Mouse (Mus musculus) midbrain, embryonic 13.5 days (tissue): ENCODE measurements around the gene Olfr547. TPM values are rescaled to one million over a fixed set of nuclear protein-coding genes. Genes with fewer than 3 reads are reported as not detected.

Experiments
- ATAC-seq: fragments of 200-750 bp; cut with Nextera tagmentation; 2 replicates; pipeline ENCODE4 v1.8.0; 2017; ENCODE audit warnings: mild to moderate bottlenecking, moderate TSS enrichment, moderate library complexity
- H3K27ac ChIP-seq: fragments of 300-500 bp; sonication (generic); 2 replicates; pipeline ENCODE4 v1.5.1; 2015; ENCODE audit warnings: inconsistent platforms, mild to moderate bottlenecking, moderate library complexity
- H3K27me3 ChIP-seq: fragments of 300-500 bp; sonication (generic); 2 replicates; pipeline ENCODE4 v1.6.1; 2015; ENCODE audit warnings: mild to moderate bottlenecking, inconsistent platforms
- H3K36me3 ChIP-seq: fragments of 300-500 bp; sonication (generic); 2 replicates; pipeline ENCODE4 v1.6.1; 2015; ENCODE audit warnings: mild to moderate bottlenecking, inconsistent platforms
- H3K4me1 ChIP-seq: fragments of 300-500 bp; sonication (generic); replicated peaks from 2 replicates; pipeline ENCODE4 v1.6.1; 2015; ENCODE audit warnings: inconsistent platforms
- H3K4me2 ChIP-seq: fragments of 300-500 bp; sonication (generic); replicated peaks from 2 replicates; pipeline ENCODE4 v1.6.1; 2015; ENCODE audit warnings: moderate library complexity, mild to moderate bottlenecking, inconsistent platforms
- H3K4me3 ChIP-seq: fragments of 300-500 bp; sonication (generic); replicated peaks from 2 replicates; pipeline ENCODE4 v1.5.1; 2015; ENCODE audit warnings: mild to moderate bottlenecking, inconsistent platforms
- H3K9ac ChIP-seq: fragments of 300-500 bp; sonication (generic); replicated peaks from 2 replicates; pipeline ENCODE4 v1.6.1; 2015; ENCODE audit warnings: mild to moderate bottlenecking, inconsistent platforms
- H3K9me3 ChIP-seq: fragments of 300-500 bp; sonication (generic); 2 replicates; pipeline ENCODE4 v1.6.1; 2016; ENCODE audit warnings: mild to moderate bottlenecking, inconsistent platforms
- WGBS: fragments of 180-500 bp; shearing (Covaris S2); methylation state at CpG from one replicate; pipeline ENCODE4 v1.1.7; 2015; 5-methylcytosine and 5-hydroxymethylcytosine counted together
- polyA plus RNA-seq: library from polyadenylated mRNA; unstranded; fragments of >200 nt; fragmentation: Nextera tagmentation; extraction: Ambion mirVana; gene quantifications from 2 replicates; pipeline ENCODE4 v1.2.1, GENCODE M21; 2015

The Olfr547 gene
- polyA plus RNA-seq, 1 experiment from 2014 or later, result not detected

- Histone ChIP-seq H3K36me3 (no peaks in the 10 kb centered on the region), H3K27me3 (no peaks in the 10 kb centered on the region), H3K4me1 (peaks cover 13% of the 10 kb centered on the region), H3K9ac (no peak overlapping the region), H3K9me3 (no peaks in the 10 kb centered on the region), H3K27ac (peak overlapping the region; percentile 6; the same call in 1 of the 2 replicates), H3K4me3 (no peak overlapping the region), H3K4me2 (no peak overlapping the region)
- WGBS, result 35% methylated on average over 3 of the region's 3 CpGs
- ATAC-seq, result peak; percentile 88
Measured at GRCm38 (mm10) chr7:102573174-102573830, 38.8 kb downstream of the Olfr547 start.

DNA sequence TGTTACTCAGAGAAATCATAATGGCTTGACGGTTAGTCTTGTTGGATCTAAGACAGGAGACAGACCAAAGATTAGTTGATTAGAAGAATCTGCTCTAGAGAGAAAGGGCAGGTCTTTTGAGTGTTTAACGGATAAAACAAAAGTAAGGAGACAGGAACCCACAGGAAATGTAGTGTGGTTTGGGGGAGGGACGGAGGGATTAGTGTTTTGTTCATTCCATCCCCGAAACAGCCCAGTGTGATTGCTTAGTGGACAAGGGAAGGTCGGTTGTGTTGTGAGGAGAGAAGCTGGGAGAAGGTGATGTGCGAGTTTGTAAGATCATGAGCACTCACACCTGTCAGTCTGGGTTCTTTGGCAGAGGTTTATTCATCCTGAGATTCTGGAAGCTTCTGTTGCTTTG is 41.4 kb downstream of the Olfr547 start:
- WGBS, result 63% methylated on average over 6 of the region's 6 CpGs
- Histone ChIP-seq H3K4me1 (peaks cover 13% of the 10 kb centered on the region), H3K4me3 (no peak overlapping the region), H3K9me3 (no peaks in the 10 kb centered on the region), H3K9ac (no peak overlapping the region), H3K27ac (no peak overlapping the region), H3K36me3 (no peaks in the 10 kb centered on the region), H3K27me3 (no peaks in the 10 kb centered on the region), H3K4me2 (no peak overlapping the region)
- no peak for ATAC-seq

Other genes with a start within 250 kb of the Olfr547 start
- gene Rrm1, start 93.1 kb upstream of the Olfr547 start, polyA plus RNA-seq, result 85.6 and 86.3 TPM in 2 replicates
- 0.55 and 0.59 TPM in 2 replicates for gene Olfr543, start 53.1 kb upstream of the Olfr547 start, polyA plus RNA-seq
- 0.16 and 0.19 TPM in 2 replicates for gene Olfr544, start 46.4 kb upstream of the Olfr547 start, polyA plus RNA-seq
- 0.30 and 0.41 TPM in 2 replicates for gene Olfr545, start 35.2 kb upstream of the Olfr547 start, polyA plus RNA-seq
- not detected in 2 replicates for gene Olfr548-ps1, start 6.1 kb downstream of the Olfr547 start, polyA plus RNA-seq
- gene Olfr549, start 15.1 kb downstream of the Olfr547 start, polyA plus RNA-seq, result not detected in 2 replicates
- gene Trim21, start 30.7 kb downstream of the Olfr547 start, polyA plus RNA-seq, result 0.17 TPM in 1 of 2 replicates, not detected in the other
- not detected in 2 replicates for gene Olfr550, start 36.7 kb downstream of the Olfr547 start, polyA plus RNA-seq
- not detected in 2 replicates for gene Olfr551, start 57.1 kb downstream of the Olfr547 start, polyA plus RNA-seq
- not detected in 2 replicates for gene Olfr552, start 63.0 kb downstream of the Olfr547 start, polyA plus RNA-seq
- gene Olfr553, start 83.5 kb downstream of the Olfr547 start, polyA plus RNA-seq, result not detected in 2 replicates
- gene Olfr554, start 103.7 kb downstream of the Olfr547 start, polyA plus RNA-seq, result not detected in 2 replicates
- not detected in 2 replicates for gene Olfr555, start 124.1 kb downstream of the Olfr547 start, polyA plus RNA-seq
- not detected in 2 replicates for gene Olfr556, start 130.2 kb downstream of the Olfr547 start, polyA plus RNA-seq
- 7.3 and 8.0 TPM in 2 replicates for gene Trim68, start 152.6 kb downstream of the Olfr547 start, polyA plus RNA-seq
- not detected in 2 replicates for gene Olfr557, start 161.2 kb downstream of the Olfr547 start, polyA plus RNA-seq
- 0.07 TPM in 1 of 2 replicates, not detected in the other for gene Olfr558, start 167.5 kb downstream of the Olfr547 start, polyA plus RNA-seq
- gene Olfr33, start 184.3 kb downstream of the Olfr547 start, polyA plus RNA-seq, result not detected in 2 replicates
- not detected in 2 replicates for gene Olfr559, start 192.7 kb downstream of the Olfr547 start, polyA plus RNA-seq
- gene Olfr560, start 224.6 kb downstream of the Olfr547 start, polyA plus RNA-seq, result not detected in 2 replicates
- not detected in 2 replicates for gene Olfr78, start 224.7 kb downstream of the Olfr547 start, polyA plus RNA-seq
- gene Olfr561, start 236.5 kb downstream of the Olfr547 start, polyA plus RNA-seq, result not detected in 2 replicates